Mouse (Mus musculus) heart, postnatal 0 days (tissue): ENCODE results near the gene Rcan3.

ENCODE experiments used
- CTCF ChIP-seq: IDR thresholded peaks from 2 replicates; pipeline ENCODE4 v1.5.1; 2016; ENCODE audit warnings: antibody characterized with exemption, control low read depth, low read depth
- EP300 ChIP-seq: IDR thresholded peaks from 2 replicates; pipeline ENCODE4 v1.6.1; 2016; ENCODE audit warnings: antibody characterized with exemption, low read depth

- no peak for TF ChIP-seq CTCF
- TF ChIP-seq EP300, result no peak
Observed at GRCm38 (mm10) chr4:135463406-135463805, 29.8 kb upstream of the Rcan3 start.
